Mouse (Mus musculus): ENCODE measurements around the gene Krtap4-1. TPM values are rescaled to one million over a fixed set of nuclear protein-coding genes. Genes with fewer than 3 reads are reported as not detected.
"Not testable (repeated sequence)": the region's sequence is repeated elsewhere in the genome, so short reads cannot be mapped to it uniquely, and the experiment has no call there.

Krtap4-1 gene
- polyA plus RNA-seq, 1 experiment from 2014 or later = not detected

GRCm38 (mm10) chr11:99609126-99609525 is 18.9 kb downstream of the Krtap4-1 start:
- Histone ChIP-seq H3K27me3 (ENCODE audit: control insufficient read depth, insufficient read depth, low read length) (no peaks in the 10 kb centered on the region), H3K4me2 (ENCODE audit: low read length) (no peak overlapping the region), H3K9me3 (ENCODE audit: control insufficient read depth, low read length) (no peaks in the 10 kb centered on the region), H3K36me3 (ENCODE audit: control insufficient read depth, insufficient read depth, low read length) (no peaks in the 10 kb centered on the region), H3K9ac (replicated peaks; ENCODE audit: low read length) (no peak overlapping the region), H3K4me1 (ENCODE audit: control insufficient read depth, insufficient read depth, low read length) (no peaks in the 10 kb centered on the region), H3K4me3 (replicated peaks; ENCODE audit: low read depth, low read length) (no peak overlapping the region), H3K27ac (replicated peaks; ENCODE audit: low read depth, low read length) (no peak overlapping the region)
- 62% methylated on average over 1 of the region's 1 CpGs for WGBS
- no peak for DNase-seq
- no peak for ATAC-seq (ENCODE audit: low FRiP score, low TSS enrichment)

- ATAC-seq (ENCODE audit: low FRiP score, low TSS enrichment); H3K9ac ChIP-seq (replicated peaks; ENCODE audit: low read length); H3K4me3 ChIP-seq (replicated peaks; ENCODE audit: low read depth, low read length); H3K36me3 ChIP-seq (ENCODE audit: control insufficient read depth, insufficient read depth, low read length); H3K27ac ChIP-seq (replicated peaks; ENCODE audit: low read depth, low read length); H3K27me3 ChIP-seq (ENCODE audit: control insufficient read depth, insufficient read depth, low read length); DNase-seq; H3K4me2 ChIP-seq (ENCODE audit: low read length); H3K9me3 ChIP-seq (ENCODE audit: control insufficient read depth, low read length); H3K4me1 ChIP-seq (ENCODE audit: control insufficient read depth, insufficient read depth, low read length): not testable (repeated sequence)
- WGBS = 69% methylated on average over 1 of the region's 1 CpGs
These were observed 24.8 kb downstream of the Krtap4-1 start, which contains the start of gene Gm11938 for GRCm38 (mm10) chr11:99603208-99603607. TSS of gene Gm11938 (minus strand) at chr11:99603308.

GRCm38 (mm10) chr11:99597742-99598141 is 30.3 kb downstream of the Krtap4-1 start, which contains the start of gene Krtap9-3:
TSS of gene Krtap9-3 (minus strand) at chr11:99598105.
- H3K4me3 ChIP-seq (replicated peaks; ENCODE audit: low read depth, low read length); H3K4me2 ChIP-seq (ENCODE audit: low read length); H3K9ac ChIP-seq (replicated peaks; ENCODE audit: low read length); H3K27me3 ChIP-seq (ENCODE audit: control insufficient read depth, insufficient read depth, low read length); DNase-seq; H3K27ac ChIP-seq (replicated peaks; ENCODE audit: low read depth, low read length); H3K9me3 ChIP-seq (ENCODE audit: control insufficient read depth, low read length); ATAC-seq (ENCODE audit: low FRiP score, low TSS enrichment); H3K36me3 ChIP-seq (ENCODE audit: control insufficient read depth, insufficient read depth, low read length); H3K4me1 ChIP-seq (ENCODE audit: control insufficient read depth, insufficient read depth, low read length): not testable (repeated sequence)
- 87% methylated on average over 6 of the region's 6 CpGs for WGBS

GRCm38 (mm10) chr11:99590981-99591380 is 37.1 kb downstream of the Krtap4-1 start, which contains the start of gene Krtap1-3:
TSS of gene Krtap1-3 (minus strand) at chr11:99591339.
- 89% methylated on average over 6 of the region's 6 CpGs for WGBS
- Histone ChIP-seq H3K4me1 (ENCODE audit: control insufficient read depth, insufficient read depth, low read length) (no peaks in the 10 kb centered on the region), H3K9me3 (ENCODE audit: control insufficient read depth, low read length) (no peaks in the 10 kb centered on the region), H3K4me3 (replicated peaks; ENCODE audit: low read depth, low read length) (no peak within 1 kb of the TSS), H3K9ac (replicated peaks; ENCODE audit: low read length) (no peak within 1 kb of the TSS), H3K36me3 (ENCODE audit: control insufficient read depth, insufficient read depth, low read length) (no peaks in the 10 kb centered on the region), H3K4me2 (ENCODE audit: low read length) (no peak within 1 kb of the TSS), H3K27ac (replicated peaks; ENCODE audit: low read depth, low read length) (no peak within 1 kb of the TSS), H3K27me3 (ENCODE audit: control insufficient read depth, insufficient read depth, low read length) (no peaks in the 10 kb centered on the region)
- DNase-seq = no peak
- no peak for ATAC-seq (ENCODE audit: low FRiP score, low TSS enrichment)

GRCm38 (mm10) chr11:99585096-99585495 is 42.9 kb downstream of the Krtap4-1 start:
- no peaks in the 10 kb centered on the region for H3K27me3 ChIP-seq (ENCODE audit: control insufficient read depth, insufficient read depth, low read length)
- H3K4me1 ChIP-seq (ENCODE audit: control insufficient read depth, insufficient read depth, low read length) = no peaks in the 10 kb centered on the region
- WGBS = 95% methylated on average over 7 of the region's 7 CpGs
- no peaks in the 10 kb centered on the region for H3K9me3 ChIP-seq (ENCODE audit: control insufficient read depth, low read length)
- no peaks in the 10 kb centered on the region for H3K36me3 ChIP-seq (ENCODE audit: control insufficient read depth, insufficient read depth, low read length)
- DNase-seq = peak; percentile 3
- H3K27ac ChIP-seq (replicated peaks; ENCODE audit: low read depth, low read length) = no peak overlapping the region
- no peak overlapping the region for H3K9ac ChIP-seq (replicated peaks; ENCODE audit: low read length)
- H3K4me3 ChIP-seq (replicated peaks; ENCODE audit: low read depth, low read length) = no peak overlapping the region
- no peak for ATAC-seq (ENCODE audit: low FRiP score, low TSS enrichment)
- H3K4me2 ChIP-seq (ENCODE audit: low read length) = no peak overlapping the region

GRCm38 (mm10) chr11:99583245-99583704 is 44.8 kb downstream of the Krtap4-1 start, which contains the start of gene Krtap1-4:
TSS of gene Krtap1-4 (minus strand) at chr11:99583654.
- Histone ChIP-seq H3K4me2 (ENCODE audit: low read length) (no peak within 1 kb of the TSS), H3K9ac (replicated peaks; ENCODE audit: low read length) (no peak within 1 kb of the TSS), H3K4me3 (replicated peaks; ENCODE audit: low read depth, low read length) (no peak within 1 kb of the TSS), H3K9me3 (ENCODE audit: control insufficient read depth, low read length) (no peaks in the 10 kb centered on the region), H3K36me3 (ENCODE audit: control insufficient read depth, insufficient read depth, low read length) (no peaks in the 10 kb centered on the region), H3K27ac (replicated peaks; ENCODE audit: low read depth, low read length) (no peak within 1 kb of the TSS), H3K27me3 (ENCODE audit: control insufficient read depth, insufficient read depth, low read length) (no peaks in the 10 kb centered on the region), H3K4me1 (ENCODE audit: control insufficient read depth, insufficient read depth, low read length) (no peaks in the 10 kb centered on the region)
- ATAC-seq (ENCODE audit: low FRiP score, low TSS enrichment) (no peak), DNase-seq (no peak)
- 79% methylated on average over 5 of the region's 5 CpGs for WGBS

GRCm38 (mm10) chr11:99581564-99581963 is 46.5 kb downstream of the Krtap4-1 start:
- no peaks in the 10 kb centered on the region for H3K4me1 ChIP-seq (ENCODE audit: control insufficient read depth, insufficient read depth, low read length)
- H3K4me2 ChIP-seq (ENCODE audit: low read length) = no peak overlapping the region
- no peaks in the 10 kb centered on the region for H3K9me3 ChIP-seq (ENCODE audit: control insufficient read depth, low read length)
- no peaks in the 10 kb centered on the region for H3K36me3 ChIP-seq (ENCODE audit: control insufficient read depth, insufficient read depth, low read length)
- ATAC-seq (ENCODE audit: low FRiP score, low TSS enrichment) (no peak), DNase-seq (no peak)
- no peak overlapping the region for H3K4me3 ChIP-seq (replicated peaks; ENCODE audit: low read depth, low read length)
- WGBS = 90% methylated on average over 6 of the region's 6 CpGs
- H3K27me3 ChIP-seq (ENCODE audit: control insufficient read depth, insufficient read depth, low read length) = no peaks in the 10 kb centered on the region
- H3K27ac ChIP-seq (replicated peaks; ENCODE audit: low read depth, low read length) = no peak overlapping the region
- no peak overlapping the region for H3K9ac ChIP-seq (replicated peaks; ENCODE audit: low read length)

- no peak for DNase-seq
- H3K4me1 ChIP-seq (ENCODE audit: control insufficient read depth, insufficient read depth, low read length) = no peaks in the 10 kb centered on the region
- no peaks in the 10 kb centered on the region for H3K9me3 ChIP-seq (ENCODE audit: control insufficient read depth, low read length)
- H3K4me2 ChIP-seq (ENCODE audit: low read length) = no peak overlapping the region
- no peaks in the 10 kb centered on the region for H3K36me3 ChIP-seq (ENCODE audit: control insufficient read depth, insufficient read depth, low read length)
- no peak overlapping the region for H3K9ac ChIP-seq (replicated peaks; ENCODE audit: low read length)
- 94% methylated on average over 5 of the region's 5 CpGs for WGBS
- H3K4me3 ChIP-seq (replicated peaks; ENCODE audit: low read depth, low read length) = no peak overlapping the region
- H3K27ac ChIP-seq (replicated peaks; ENCODE audit: low read depth, low read length) = no peak overlapping the region
- no peaks in the 10 kb centered on the region for H3K27me3 ChIP-seq (ENCODE audit: control insufficient read depth, insufficient read depth, low read length)
- ATAC-seq (ENCODE audit: low FRiP score, low TSS enrichment) = no peak
These were observed 47.0 kb downstream of the Krtap4-1 start for GRCm38 (mm10) chr11:99581051-99581450.

- no peak within 1 kb of the TSS for H3K4me3 ChIP-seq (replicated peaks; ENCODE audit: low read depth, low read length)
- 92% methylated on average over 6 of the region's 6 CpGs for WGBS
These were observed 47.4 kb downstream of the Krtap4-1 start, which contains the start of gene Krtap1-5 for GRCm38 (mm10) chr11:99580636-99581035. TSS of gene Krtap1-5 (minus strand) at chr11:99581016.

More at GRCm38 (mm10) chr11:99580636-99581035, 47.4 kb downstream of the Krtap4-1 start, which contains the start of gene Krtap1-5:
- no peak within 1 kb of the TSS for H3K9ac ChIP-seq (replicated peaks; ENCODE audit: low read length)
- H3K27ac ChIP-seq (replicated peaks; ENCODE audit: low read depth, low read length) = no peak within 1 kb of the TSS
- no peaks in the 10 kb centered on the region for H3K9me3 ChIP-seq (ENCODE audit: control insufficient read depth, low read length)
- H3K27me3 ChIP-seq (ENCODE audit: control insufficient read depth, insufficient read depth, low read length) = no peaks in the 10 kb centered on the region
- no peak within 1 kb of the TSS for H3K4me2 ChIP-seq (ENCODE audit: low read length)
- ATAC-seq (ENCODE audit: low FRiP score, low TSS enrichment) (no peak), DNase-seq (no peak)
- no peaks in the 10 kb centered on the region for H3K36me3 ChIP-seq (ENCODE audit: control insufficient read depth, insufficient read depth, low read length)
- no peaks in the 10 kb centered on the region for H3K4me1 ChIP-seq (ENCODE audit: control insufficient read depth, insufficient read depth, low read length)

Measured in midbrain, embryonic 14.5 days (tissue).